Mouse (Mus musculus): ENCODE data around the gene Abhd8. TPM values are rescaled to one million over a fixed set of nuclear protein-coding genes. Genes with fewer than 3 reads are reported as not detected.
A peak's percentile ranks its signal among the peaks of the same experiment; 100 is the strongest.

Abhd8 gene
- polyA plus RNA-seq, 1 experiment from 2014 or later: 119 TPM

- peak; percentile 93 for DNase-seq
- peaks cover 30% of the 10 kb centered on the region for H3K4me1 ChIP-seq (ENCODE audit: control insufficient read depth, insufficient read depth, low read length)
- 5% methylated on average over 58 of the region's 58 CpGs for WGBS
- H3K4me2 ChIP-seq (ENCODE audit: low read length): peak within 1 kb of the TSS; percentile 80
- no peaks in the 10 kb centered on the region for H3K27me3 ChIP-seq (ENCODE audit: control insufficient read depth, insufficient read depth, low read length)
- H3K9ac ChIP-seq (replicated peaks; ENCODE audit: low read length): peak within 1 kb of the TSS; percentile 98
- H3K27ac ChIP-seq (replicated peaks; ENCODE audit: low read depth, low read length): peak within 1 kb of the TSS; percentile 85
- H3K36me3 ChIP-seq (ENCODE audit: control insufficient read depth, insufficient read depth, low read length): peaks cover 40% of the 10 kb centered on the region
- peak within 1 kb of the TSS; percentile 94 for H3K4me3 ChIP-seq (replicated peaks; ENCODE audit: low read depth, low read length)
- no peaks in the 10 kb centered on the region for H3K9me3 ChIP-seq (ENCODE audit: control insufficient read depth, low read length)
- ATAC-seq (ENCODE audit: low FRiP score, low TSS enrichment): peak; percentile 77
Observed at GRCm38 (mm10) chr8:71485142-71486135, 22.0 kb upstream of the Abhd8 start, which contains the start of gene Ano8. Ano8 (minus strand) TSS chr8:71485963.

- WGBS: 94% methylated on average over 19 of the region's 19 CpGs
- Histone ChIP-seq H3K36me3 (ENCODE audit: control insufficient read depth, insufficient read depth, low read length) (peaks cover 48% of the 10 kb centered on the region), H3K4me3 (replicated peaks; ENCODE audit: low read depth, low read length) (peak overlapping the region; percentile 94), H3K9ac (replicated peaks; ENCODE audit: low read length) (peak overlapping the region; percentile 98), H3K9me3 (ENCODE audit: control insufficient read depth, low read length) (no peaks in the 10 kb centered on the region), H3K4me2 (ENCODE audit: low read length) (peak overlapping the region; percentile 80), H3K27ac (replicated peaks; ENCODE audit: low read depth, low read length) (no peak overlapping the region), H3K27me3 (ENCODE audit: control insufficient read depth, insufficient read depth, low read length) (no peaks in the 10 kb centered on the region), H3K4me1 (ENCODE audit: control insufficient read depth, insufficient read depth, low read length) (peaks cover 28% of the 10 kb centered on the region)
- ATAC-seq (ENCODE audit: low FRiP score, low TSS enrichment) (no peak), DNase-seq (no peak)
Observed at GRCm38 (mm10) chr8:71484736-71485135, 21.3 kb upstream of the Abhd8 start.

GRCm38 (mm10) chr8:71483932-71484331 lies 20.5 kb upstream of the Abhd8 start:
- no peak for DNase-seq
- Histone ChIP-seq H3K36me3 (ENCODE audit: control insufficient read depth, insufficient read depth, low read length) (peaks cover 56% of the 10 kb centered on the region), H3K4me1 (ENCODE audit: control insufficient read depth, insufficient read depth, low read length) (peaks cover 20% of the 10 kb centered on the region), H3K9me3 (ENCODE audit: control insufficient read depth, low read length) (no peaks in the 10 kb centered on the region), H3K4me2 (ENCODE audit: low read length) (peak overlapping the region; percentile 80; the same call in 1 of the 2 replicates), H3K27me3 (ENCODE audit: control insufficient read depth, insufficient read depth, low read length) (no peaks in the 10 kb centered on the region), H3K4me3 (replicated peaks; ENCODE audit: low read depth, low read length) (no peak overlapping the region), H3K9ac (replicated peaks; ENCODE audit: low read length) (no peak overlapping the region), H3K27ac (replicated peaks; ENCODE audit: low read depth, low read length) (no peak overlapping the region)
- ATAC-seq (ENCODE audit: low FRiP score, low TSS enrichment): no peak
- 52% methylated on average over 8 of the region's 8 CpGs for WGBS

GRCm38 (mm10) chr8:71478943-71479342 lies 15.5 kb upstream of the Abhd8 start:
- no peak overlapping the region for H3K4me2 ChIP-seq (ENCODE audit: low read length)
- peaks cover 7% of the 10 kb centered on the region; the same call in 1 of the 2 replicates for H3K4me1 ChIP-seq (ENCODE audit: control insufficient read depth, insufficient read depth, low read length)
- peaks cover 75% of the 10 kb centered on the region for H3K36me3 ChIP-seq (ENCODE audit: control insufficient read depth, insufficient read depth, low read length)
- H3K4me3 ChIP-seq (replicated peaks; ENCODE audit: low read depth, low read length): no peak overlapping the region
- no peaks in the 10 kb centered on the region for H3K9me3 ChIP-seq (ENCODE audit: control insufficient read depth, low read length)
- H3K27me3 ChIP-seq (ENCODE audit: control insufficient read depth, insufficient read depth, low read length): no peaks in the 10 kb centered on the region
- WGBS: 89% methylated on average over 11 of the region's 11 CpGs
- H3K27ac ChIP-seq (replicated peaks; ENCODE audit: low read depth, low read length): no peak overlapping the region
- no peak for ATAC-seq (ENCODE audit: low FRiP score, low TSS enrichment)
- DNase-seq: no peak
- no peak overlapping the region for H3K9ac ChIP-seq (replicated peaks; ENCODE audit: low read length)

- Histone ChIP-seq H3K27me3 (ENCODE audit: control insufficient read depth, insufficient read depth, low read length) (no peaks in the 10 kb centered on the region), H3K4me3 (replicated peaks; ENCODE audit: low read depth, low read length) (peak overlapping the region; percentile 47), H3K4me1 (ENCODE audit: control insufficient read depth, insufficient read depth, low read length) (peaks cover 3% of the 10 kb centered on the region; the same call in 1 of the 2 replicates), H3K4me2 (ENCODE audit: low read length) (peak overlapping the region; percentile 69), H3K9me3 (ENCODE audit: control insufficient read depth, low read length) (no peaks in the 10 kb centered on the region), H3K27ac (replicated peaks; ENCODE audit: low read depth, low read length) (peak overlapping the region; percentile 90), H3K36me3 (ENCODE audit: control insufficient read depth, insufficient read depth, low read length) (peaks cover 76% of the 10 kb centered on the region), H3K9ac (replicated peaks; ENCODE audit: low read length) (peak overlapping the region; percentile 62; the same call in 1 of the 2 replicates)
- DNase-seq (peak; percentile 60), ATAC-seq (ENCODE audit: low FRiP score, low TSS enrichment) (no peak)
- 40% methylated on average over 14 of the region's 14 CpGs for WGBS
Observed at GRCm38 (mm10) chr8:71477196-71477845, 13.9 kb upstream of the Abhd8 start.

- under 1% methylated on average over 95 of the region's 121 CpGs for WGBS
- peak overlapping the region; percentile 47 for H3K4me3 ChIP-seq (replicated peaks; ENCODE audit: low read depth, low read length)
- H3K27me3 ChIP-seq (ENCODE audit: control insufficient read depth, insufficient read depth, low read length): no peaks in the 10 kb centered on the region
- H3K4me1 ChIP-seq (ENCODE audit: control insufficient read depth, insufficient read depth, low read length): peaks cover 3% of the 10 kb centered on the region; the same call in 1 of the 2 replicates
- H3K27ac ChIP-seq (replicated peaks; ENCODE audit: low read depth, low read length): peak overlapping the region; percentile 90
- peak; percentile 90 for DNase-seq
- H3K9ac ChIP-seq (replicated peaks; ENCODE audit: low read length): peak overlapping the region; percentile 62
- H3K4me2 ChIP-seq (ENCODE audit: low read length): peak overlapping the region; percentile 69
- H3K36me3 ChIP-seq (ENCODE audit: control insufficient read depth, insufficient read depth, low read length): peaks cover 76% of the 10 kb centered on the region
- peak; percentile 81 for ATAC-seq (ENCODE audit: low FRiP score, low TSS enrichment)
- no peaks in the 10 kb centered on the region for H3K9me3 ChIP-seq (ENCODE audit: control insufficient read depth, low read length)
Observed at GRCm38 (mm10) chr8:71476099-71476940, 12.9 kb upstream of the Abhd8 start.

GRCm38 (mm10) chr8:71475702-71476075 lies 12.2 kb upstream of the Abhd8 start:
- 32% methylated on average over 4 of the region's 4 CpGs for WGBS
- peak overlapping the region; percentile 47 for H3K4me3 ChIP-seq (replicated peaks; ENCODE audit: low read depth, low read length)
- H3K4me2 ChIP-seq (ENCODE audit: low read length): peak overlapping the region; percentile 69
- H3K36me3 ChIP-seq (ENCODE audit: control insufficient read depth, insufficient read depth, low read length): peaks cover 73% of the 10 kb centered on the region
- no peaks in the 10 kb centered on the region for H3K9me3 ChIP-seq (ENCODE audit: control insufficient read depth, low read length)
- peaks cover 3% of the 10 kb centered on the region; the same call in 1 of the 2 replicates for H3K4me1 ChIP-seq (ENCODE audit: control insufficient read depth, insufficient read depth, low read length)
- H3K9ac ChIP-seq (replicated peaks; ENCODE audit: low read length): peak overlapping the region; percentile 62
- peak overlapping the region; percentile 90 for H3K27ac ChIP-seq (replicated peaks; ENCODE audit: low read depth, low read length)
- DNase-seq (no peak), ATAC-seq (ENCODE audit: low FRiP score, low TSS enrichment) (no peak)
- H3K27me3 ChIP-seq (ENCODE audit: control insufficient read depth, insufficient read depth, low read length): no peaks in the 10 kb centered on the region

Data from midbrain, embryonic 14.5 days (tissue).